8 mouse cellular contexts compared by ENCODE assay signal in the genomic region with DNA sequence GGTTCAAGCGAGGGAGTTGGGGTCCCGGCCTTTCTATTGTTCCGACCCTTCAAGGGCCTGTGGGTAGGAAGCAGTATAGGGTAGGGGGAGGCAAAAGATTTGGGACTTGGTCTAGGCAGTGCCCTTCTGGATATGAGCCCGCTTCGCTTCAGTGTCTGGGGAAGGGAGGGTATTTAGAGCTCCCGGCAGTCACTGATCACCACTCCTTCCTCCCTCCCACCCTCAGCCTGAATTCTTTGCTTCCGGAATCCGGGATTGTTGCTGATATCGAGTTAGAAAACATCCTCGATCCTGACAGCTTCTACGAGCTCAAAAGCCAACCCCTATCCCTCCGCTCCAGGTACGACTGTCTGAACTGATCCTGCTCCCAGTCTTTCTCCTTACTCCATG. TPM values are rescaled to one million over a fixed set of nuclear protein-coding genes. Genes with fewer than 3 reads are reported as not detected.
DNase-seq lines count a peak whose midpoint lies in the region; ATAC-seq and TF ChIP-seq lines count a peak whose summit lies in the region.

No protein-coding gene starts in this region.

- H3K27ac ChIP-seq in kidney, postnatal 0 days = peak overlapping the region; percentile 71
- no peak overlapping the region for H3K27ac ChIP-seq in embryonic facial prominence, embryonic 13.5 days
- peak overlapping the region; percentile 51 for H3K27ac ChIP-seq in intestine, embryonic 16.5 days (ENCODE audit: low read length)
- H3K27ac ChIP-seq in midbrain, postnatal 0 days (ENCODE audit: low read depth, low read length) = no peak overlapping the region

- no peak for ATAC-seq in kidney, postnatal 0 days (replicated peaks; ENCODE audit: low FRiP score, low read depth)
- no peak for ATAC-seq in embryonic facial prominence, embryonic 13.5 days (ENCODE audit: insufficient number of reproducible peaks, insufficient read depth, low FRiP score, low TSS enrichment, low read depth)
- ATAC-seq in intestine, embryonic 16.5 days = no peak
- no peak for ATAC-seq in midbrain, postnatal 0 days (ENCODE audit: low FRiP score)

- no peaks in the 10 kb centered on the region for H3K27me3 ChIP-seq in kidney, postnatal 0 days (ENCODE audit: insufficient read depth, low read length)
- H3K27me3 ChIP-seq in embryonic facial prominence, embryonic 13.5 days = no peaks in the 10 kb centered on the region
- no peaks in the 10 kb centered on the region for H3K27me3 ChIP-seq in intestine, embryonic 16.5 days (replicated peaks; ENCODE audit: control insufficient read depth, insufficient read depth, low read length)
- no peaks in the 10 kb centered on the region for H3K27me3 ChIP-seq in midbrain, postnatal 0 days (ENCODE audit: insufficient read depth, low read length)

- peak overlapping the region; percentile 67 for H3K4me2 ChIP-seq in kidney, postnatal 0 days (ENCODE audit: low read length)
- peak overlapping the region; percentile 69 for H3K4me2 ChIP-seq in embryonic facial prominence, embryonic 13.5 days
- peak overlapping the region; percentile 73 for H3K4me2 ChIP-seq in intestine, embryonic 16.5 days (ENCODE audit: low read depth, low read length)
- H3K4me2 ChIP-seq in midbrain, postnatal 0 days (ENCODE audit: low read depth, low read length, poor library complexity, severe bottlenecking) = peak overlapping the region; percentile 62

- H3K9ac ChIP-seq in kidney, postnatal 0 days (ENCODE audit: low read depth, low read length) = 0 out of 2 replicates have a peak overlapping the region, but pooled peaks have one; percentile 8
- 0 out of 2 replicates have a peak overlapping the region, but pooled peaks have one; percentile 6 for H3K9ac ChIP-seq in embryonic facial prominence, embryonic 13.5 days
- H3K9ac ChIP-seq in intestine, embryonic 16.5 days (ENCODE audit: low read depth, low read length) = 0 out of 2 replicates have a peak overlapping the region, but pooled peaks have one; percentile 29
- no peak overlapping the region for H3K9ac ChIP-seq in midbrain, postnatal 0 days (replicated peaks; ENCODE audit: low read length, poor library complexity, severe bottlenecking)

- no peaks in the 10 kb centered on the region for H3K4me1 ChIP-seq in kidney, postnatal 0 days (replicated peaks; ENCODE audit: insufficient read depth, low read length)
- peaks cover 19% of the 10 kb centered on the region for H3K4me1 ChIP-seq in embryonic facial prominence, embryonic 13.5 days
- peaks cover 15% of the 10 kb centered on the region for H3K4me1 ChIP-seq in intestine, embryonic 16.5 days (ENCODE audit: control insufficient read depth, insufficient read depth, low read length)
- no peaks in the 10 kb centered on the region for H3K4me1 ChIP-seq in midbrain, postnatal 0 days (ENCODE audit: insufficient read depth, low read length)

- 25% methylated on average over 13 of the region's 13 CpGs for WGBS in kidney, postnatal 0 days
- WGBS in embryonic facial prominence, embryonic 13.5 days = 21% methylated on average over 11 of the region's 13 CpGs
- WGBS in intestine, embryonic 16.5 days = 30% methylated on average over 12 of the region's 13 CpGs
- 23% methylated on average over 10 of the region's 13 CpGs for WGBS in midbrain, postnatal 0 days

- 0 out of 2 replicates have a peak, but pooled peaks cover 12% of the 10 kb centered on the region for H3K36me3 ChIP-seq in kidney, postnatal 0 days (ENCODE audit: insufficient read depth, low read length)
- H3K36me3 ChIP-seq in embryonic facial prominence, embryonic 13.5 days = peaks cover 24% of the 10 kb centered on the region
- peaks cover 5% of the 10 kb centered on the region for H3K36me3 ChIP-seq in intestine, embryonic 16.5 days (ENCODE audit: control insufficient read depth, insufficient read depth, low read length)
- peaks cover 10% of the 10 kb centered on the region; the same call in 1 of the 2 replicates for H3K36me3 ChIP-seq in midbrain, postnatal 0 days (ENCODE audit: insufficient read depth, low read length)

- peak overlapping the region; percentile 16; the same call in 1 of the 2 replicates for H3K4me3 ChIP-seq in kidney, postnatal 0 days (replicated peaks; ENCODE audit: low read depth, low read length)
- peak overlapping the region; percentile 67 for H3K4me3 ChIP-seq in embryonic facial prominence, embryonic 13.5 days
- H3K4me3 ChIP-seq in intestine, embryonic 16.5 days (ENCODE audit: low read length) = peak overlapping the region; percentile 71
- H3K4me3 ChIP-seq in midbrain, postnatal 0 days (ENCODE audit: low read depth, low read length) = peak overlapping the region; percentile 61

- H3K9me3 ChIP-seq in kidney, postnatal 0 days (replicated peaks; ENCODE audit: low read length) = no peaks in the 10 kb centered on the region
- H3K9me3 ChIP-seq in embryonic facial prominence, embryonic 13.5 days = no peaks in the 10 kb centered on the region
- no peaks in the 10 kb centered on the region for H3K9me3 ChIP-seq in intestine, embryonic 16.5 days (ENCODE audit: control insufficient read depth, low read length)
- no peaks in the 10 kb centered on the region for H3K9me3 ChIP-seq in midbrain, postnatal 0 days (ENCODE audit: low read length)

- no peak for TF ChIP-seq CTCF in kidney, postnatal 0 days (IDR thresholded peaks at IDR 0.05; ENCODE audit: low read depth)
- no peak for TF ChIP-seq CTCF in midbrain, postnatal 0 days (IDR thresholded peaks at IDR 0.05)

- peak; percentile 32 for DNase-seq in kidney, postnatal 0 days (ENCODE audit: low spot score)
- no peak for DNase-seq in kidney, postnatal 25 days
- DNase-seq in midbrain, postnatal 0 days (ENCODE audit: low spot score) = no peak
- no peak for DNase-seq in cerebellum, adult 8-10 months
- no peak for DNase-seq in left cerebral cortex, adult 8-10 months (ENCODE audit: low spot score in 2 of 2)
- DNase-seq in spleen, adult 18-20 months = no peak

RNA-seq across cellular contexts. Expression of gene Tfe3, which starts 2.9 kb away (rescaled TPM):
- 22.9 and 24.1 TPM in 2 replicates for polyA plus RNA-seq in kidney, postnatal 0 days (2015; fragmentation: Nextera tagmentation; extraction: Ambion mirVana)
- polyA plus RNA-seq in embryonic facial prominence, embryonic 13.5 days (2015; fragmentation: Nextera tagmentation; extraction: Ambion mirVana) = 28.5 and 28.7 TPM in 2 replicates
- 19.2 and 21.2 TPM in 2 replicates for polyA plus RNA-seq in intestine, embryonic 16.5 days (2015; fragmentation: Nextera tagmentation; extraction: Ambion mirVana)
- 21.0 and 22.3 TPM in 2 replicates for total RNA-seq in midbrain, postnatal 0 days (2014; rRNA removed)
- polyA plus RNA-seq in midbrain, postnatal 0 days (2015; fragmentation: Nextera tagmentation; extraction: Ambion mirVana) = 20.0 and 21.0 TPM in 2 replicates
- 10 to 100 TPM; 34.5 to 36.0 (median 35.1) TPM for total RNA-seq in left cerebral cortex, adult 8-10 months (2022)

RNA-seq across cellular contexts. Expression of gene Ccdc120, which starts 14.6 kb away (rescaled TPM):
- polyA plus RNA-seq in kidney, postnatal 0 days (2015; fragmentation: Nextera tagmentation; extraction: Ambion mirVana) = 16.8 and 17.4 TPM in 2 replicates
- polyA plus RNA-seq in embryonic facial prominence, embryonic 13.5 days (2015; fragmentation: Nextera tagmentation; extraction: Ambion mirVana) = 17.7 and 22.4 TPM in 2 replicates
- 9.2 and 12.0 TPM in 2 replicates for polyA plus RNA-seq in intestine, embryonic 16.5 days (2015; fragmentation: Nextera tagmentation; extraction: Ambion mirVana)
- total RNA-seq in midbrain, postnatal 0 days (2014; rRNA removed) = 272 and 352 TPM in 2 replicates
- polyA plus RNA-seq in midbrain, postnatal 0 days (2015; fragmentation: Nextera tagmentation; extraction: Ambion mirVana) = 64.9 and 71.6 TPM in 2 replicates
- total RNA-seq in left cerebral cortex, adult 8-10 months (2022) = 10 to 100 TPM; 15.7 to 26.0 (median 17.6) TPM

RNA-seq across cellular contexts. Expression of gene Gripap1, which starts 24.3 kb away (rescaled TPM):
- 29.6 and 30.1 TPM in 2 replicates for polyA plus RNA-seq in kidney, postnatal 0 days (2015; fragmentation: Nextera tagmentation; extraction: Ambion mirVana)
- 49.8 and 50.1 TPM in 2 replicates for polyA plus RNA-seq in embryonic facial prominence, embryonic 13.5 days (2015; fragmentation: Nextera tagmentation; extraction: Ambion mirVana)
- 36.6 and 37.5 TPM in 2 replicates for polyA plus RNA-seq in intestine, embryonic 16.5 days (2015; fragmentation: Nextera tagmentation; extraction: Ambion mirVana)
- total RNA-seq in midbrain, postnatal 0 days (2014; rRNA removed) = 27.2 and 36.3 TPM in 2 replicates
- polyA plus RNA-seq in midbrain, postnatal 0 days (2015; fragmentation: Nextera tagmentation; extraction: Ambion mirVana) = 63.9 and 68.4 TPM in 2 replicates
- total RNA-seq in left cerebral cortex, adult 8-10 months (2022) = 100 to 1,000 TPM; 106 to 111 (median 107) TPM

RNA-seq across cellular contexts. Expression of gene Praf2, which starts 37.0 kb away (rescaled TPM):
- polyA plus RNA-seq in kidney, postnatal 0 days (2015; fragmentation: Nextera tagmentation; extraction: Ambion mirVana) = 40.9 and 41.6 TPM in 2 replicates
- 73.1 and 75.9 TPM in 2 replicates for polyA plus RNA-seq in embryonic facial prominence, embryonic 13.5 days (2015; fragmentation: Nextera tagmentation; extraction: Ambion mirVana)
- polyA plus RNA-seq in intestine, embryonic 16.5 days (2015; fragmentation: Nextera tagmentation; extraction: Ambion mirVana) = 59.7 and 60.8 TPM in 2 replicates
- 110 and 134 TPM in 2 replicates for total RNA-seq in midbrain, postnatal 0 days (2014; rRNA removed)
- polyA plus RNA-seq in midbrain, postnatal 0 days (2015; fragmentation: Nextera tagmentation; extraction: Ambion mirVana) = 136 and 146 TPM in 2 replicates
- total RNA-seq in left cerebral cortex, adult 8-10 months (2022) = 100 to 1,000 TPM in 3 of 4 experiments, 10 to 100 TPM in 1; 93.3 to 107 (median 103) TPM

RNA-seq across cellular contexts. Expression of gene Gm45208, which starts 43.2 kb away (rescaled TPM):
- polyA plus RNA-seq in kidney, postnatal 0 days (2015; fragmentation: Nextera tagmentation; extraction: Ambion mirVana) = 0.30 TPM in 1 of 2 replicates, not detected in the other
- not detected in 2 replicates for polyA plus RNA-seq in embryonic facial prominence, embryonic 13.5 days (2015; fragmentation: Nextera tagmentation; extraction: Ambion mirVana)
- polyA plus RNA-seq in intestine, embryonic 16.5 days (2015; fragmentation: Nextera tagmentation; extraction: Ambion mirVana) = 0.37 TPM in 1 of 2 replicates, not detected in the other
- total RNA-seq in midbrain, postnatal 0 days (2014; rRNA removed) = 0.71 TPM in 1 of 2 replicates, not detected in the other
- not detected in 2 replicates for polyA plus RNA-seq in midbrain, postnatal 0 days (2015; fragmentation: Nextera tagmentation; extraction: Ambion mirVana)
- total RNA-seq in left cerebral cortex, adult 8-10 months (2022) = under 1 TPM in 1 of 4 experiments, not detected in 3; 0.74 TPM

Comparison
In these comparisons a context has a peak if more than half of its experiments do, and no peak if none do; other contexts are left out.
1. H3K27ac ChIP-seq: peak in kidney, postnatal 0 days (single experiment) and intestine, embryonic 16.5 days (single experiment); none in embryonic facial prominence, embryonic 13.5 days (single experiment) and midbrain, postnatal 0 days (single experiment).
2. H3K4me3 ChIP-seq: peak in every context shown above with its lines; median percentile 71 in intestine, embryonic 16.5 days; 67 in embryonic facial prominence, embryonic 13.5 days; 61 in midbrain, postnatal 0 days; 16 in kidney, postnatal 0 days.
3. Peak in every context shown above with its lines, with median percentiles within 50 percentile points of each other: H3K4me2 ChIP-seq.